8 mouse cellular contexts compared by ENCODE assay signal in the genomic region with DNA sequence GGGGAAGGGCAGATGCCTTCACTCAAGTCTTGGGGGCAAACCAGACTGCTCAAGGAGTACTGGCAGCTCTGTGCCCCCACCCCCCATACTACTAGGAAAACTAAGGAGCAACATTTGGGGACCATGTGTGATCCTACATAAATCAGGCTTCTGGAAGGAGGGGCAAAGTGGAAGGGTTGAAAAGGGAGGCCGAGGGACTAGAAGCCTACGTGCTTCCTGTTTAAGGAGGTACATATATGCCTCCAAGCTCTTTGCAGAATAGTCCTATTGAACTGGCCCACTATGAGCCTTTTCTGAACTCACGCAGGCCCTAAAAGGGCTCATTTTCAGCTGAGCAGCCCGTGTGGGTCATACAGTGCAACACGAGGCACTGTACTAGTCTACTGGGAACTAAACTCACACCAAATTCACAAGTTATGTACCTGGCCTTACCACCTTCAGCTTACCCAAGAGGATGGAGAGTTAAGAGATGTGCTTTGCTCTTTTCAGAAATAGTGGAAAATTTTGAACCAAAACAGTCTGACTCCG. TPM values are rescaled to one million over a fixed set of nuclear protein-coding genes. Genes with fewer than 3 reads are reported as not detected.
DNase-seq lines count a peak whose midpoint lies in the region; ATAC-seq lines count a peak whose summit lies in the region.

No protein-coding gene starts in this region.

- peaks cover 79% of the 10 kb centered on the region for H3K4me1 ChIP-seq in midbrain, embryonic 10.5 days
- peaks cover 43% of the 10 kb centered on the region for H3K4me1 ChIP-seq in midbrain, embryonic 11.5 days (ENCODE audit: control insufficient read depth, insufficient read depth, low read length)
- peaks cover 82% of the 10 kb centered on the region for H3K4me1 ChIP-seq in liver, embryonic 12.5 days

- WGBS in midbrain, embryonic 10.5 days: 60% methylated on average over 6 of the region's 6 CpGs
- 57% methylated on average over 6 of the region's 6 CpGs for WGBS in midbrain, embryonic 11.5 days
- 35% methylated on average over 6 of the region's 6 CpGs for WGBS in liver, embryonic 12.5 days (ENCODE audit: insufficient replicate concordance)

- no peaks in the 10 kb centered on the region for H3K36me3 ChIP-seq in midbrain, embryonic 10.5 days
- no peaks in the 10 kb centered on the region for H3K36me3 ChIP-seq in midbrain, embryonic 11.5 days (ENCODE audit: control insufficient read depth, insufficient read depth, low read length)
- peaks cover 7% of the 10 kb centered on the region; the same call in 1 of the 2 replicates for H3K36me3 ChIP-seq in liver, embryonic 12.5 days

- ATAC-seq in CD4-positive, CD25-positive, alpha-beta regulatory T cell, adult 4 months: no peak
- ATAC-seq in midbrain, embryonic 11.5 days (ENCODE audit: low FRiP score): no peak
- ATAC-seq in liver, embryonic 12.5 days: no peak
- ATAC-seq in monocyte, adult 5-6 weeks (replicated peaks; ENCODE audit: insufficient number of reproducible peaks, low FRiP score, low TSS enrichment, poor library complexity, severe bottlenecking): no peak

- no peaks in the 10 kb centered on the region for H3K9me3 ChIP-seq in midbrain, embryonic 10.5 days (replicated peaks)
- H3K9me3 ChIP-seq in midbrain, embryonic 11.5 days (ENCODE audit: control insufficient read depth, low read length): no peaks in the 10 kb centered on the region
- H3K9me3 ChIP-seq in liver, embryonic 12.5 days (replicated peaks): no peaks in the 10 kb centered on the region

- no peak overlapping the region for H3K27ac ChIP-seq in midbrain, embryonic 10.5 days (replicated peaks)
- H3K27ac ChIP-seq in midbrain, embryonic 11.5 days (ENCODE audit: low read depth, low read length): no peak overlapping the region
- H3K27ac ChIP-seq in liver, embryonic 12.5 days: peak overlapping the region; percentile 98

- no peak overlapping the region; the same call in 1 of the 2 replicates for H3K4me2 ChIP-seq in midbrain, embryonic 11.5 days
- H3K4me2 ChIP-seq in liver, embryonic 12.5 days: peak overlapping the region; percentile 95

- no peak overlapping the region for H3K9ac ChIP-seq in midbrain, embryonic 11.5 days (ENCODE audit: low read length)
- H3K9ac ChIP-seq in liver, embryonic 12.5 days: peak overlapping the region; percentile 88; the same call in 1 of the 2 replicates

- H3K4me3 ChIP-seq in midbrain, embryonic 10.5 days: peak overlapping the region; percentile 87
- H3K4me3 ChIP-seq in midbrain, embryonic 11.5 days (ENCODE audit: low read depth, low read length): no peak overlapping the region
- H3K4me3 ChIP-seq in liver, embryonic 12.5 days: peak overlapping the region; percentile 82; the same call in 1 of the 2 replicates

- peak; percentile 66 for DNase-seq in CD4-positive, CD25-positive, alpha-beta regulatory T cell, adult 2 months (ENCODE audit: low read depth, low spot score)
- DNase-seq in midbrain, embryonic 10.5 days (ENCODE audit: low spot score): no peak
- DNase-seq in midbrain, embryonic 11.5 days (ENCODE audit: low spot score, missing footprints): no peak
- peak; percentile 48 for DNase-seq in thymus, postnatal 14 days
- no peak for DNase-seq in retina, postnatal 1 day

- peaks cover 39% of the 10 kb centered on the region for H3K27me3 ChIP-seq in midbrain, embryonic 10.5 days (ENCODE audit: low read depth, poor library complexity, severe bottlenecking)
- peaks cover 24% of the 10 kb centered on the region for H3K27me3 ChIP-seq in midbrain, embryonic 11.5 days (ENCODE audit: control insufficient read depth, insufficient read depth, low read length)
- H3K27me3 ChIP-seq in liver, embryonic 12.5 days (replicated peaks): 0 out of 2 replicates have a peak, but pooled peaks cover 2% of the 10 kb centered on the region

RNA-seq across cellular contexts. Expression of a gene that starts 1.2 kb away (rescaled TPM):
- polyA plus RNA-seq in CD4-positive, CD25-positive, alpha-beta regulatory T cell, adult 4 months (2017; shearing (Covaris generic)): 10 to 100 TPM; 30.9 to 36.1 TPM
- polyA plus RNA-seq in midbrain, embryonic 10.5 days (2016; fragmentation: Nextera tagmentation; extraction: Ambion mirVana): 8.2 and 11.0 TPM in 2 replicates
- polyA plus RNA-seq in midbrain, embryonic 11.5 days (2014; fragmentation: Nextera tagmentation; extraction: Ambion mirVana): 9.0 and 10.9 TPM in 2 replicates
- polyA plus RNA-seq in liver, embryonic 12.5 days (2016; fragmentation: Nextera tagmentation; extraction: Ambion mirVana): 12.1 and 13.6 TPM in 2 replicates
- 94.8 to 111 TPM (median 99.0 TPM) in 3 replicates for total RNA-seq in monocyte, adult 5-6 weeks (2017)

RNA-seq across cellular contexts. Expression of a gene that starts 59.2 kb away (rescaled TPM):
- 1 to 10 TPM in 1 of 2 experiments, under 1 TPM in 1; 0.75 to 1.5 TPM for polyA plus RNA-seq in CD4-positive, CD25-positive, alpha-beta regulatory T cell, adult 4 months (2017; shearing (Covaris generic))
- polyA plus RNA-seq in midbrain, embryonic 10.5 days (2016; fragmentation: Nextera tagmentation; extraction: Ambion mirVana): 22.6 and 24.6 TPM in 2 replicates
- polyA plus RNA-seq in midbrain, embryonic 11.5 days (2014; fragmentation: Nextera tagmentation; extraction: Ambion mirVana): 15.0 and 16.5 TPM in 2 replicates
- polyA plus RNA-seq in liver, embryonic 12.5 days (2016; fragmentation: Nextera tagmentation; extraction: Ambion mirVana): 11.2 and 11.8 TPM in 2 replicates
- not detected in 3 replicates for total RNA-seq in monocyte, adult 5-6 weeks (2017)

Comparison
In these comparisons a context has a peak if more than half of its experiments do, and no peak if none do; other contexts are left out.
1. DNase-seq: peak in CD4-positive, CD25-positive, alpha-beta regulatory T cell, adult 2 months (single experiment) and thymus, postnatal 14 days (single experiment); none in midbrain, embryonic 10.5 days (single experiment), midbrain, embryonic 11.5 days (single experiment) and retina, postnatal 1 day (single experiment).